Mouse (Mus musculus) midbrain, embryonic 16.5 days (tissue): Measurements from ENCODE around the gene Naxd. TPM values are rescaled to one million over a fixed set of nuclear protein-coding genes. Genes with fewer than 3 reads are reported as not detected.

ENCODE experiments used
- ATAC-seq: fragments of 200-750 bp; cut with Nextera tagmentation; 2 replicates; pipeline ENCODE4 v1.8.0; 2017; ENCODE audit warnings: moderate TSS enrichment
- H3K27ac ChIP-seq: fragments of 300-500 bp; sonication (generic); 2 replicates; pipeline ENCODE4 v1.5.1; 2014; ENCODE audit warnings: mild to moderate bottlenecking, low read length, mixed read lengths
- H3K27me3 ChIP-seq: fragments of 300-500 bp; sonication (generic); 2 replicates; pipeline ENCODE4 v1.6.1; 2014; ENCODE audit warnings: low read depth, low read length, mixed read lengths; ENCODE audit not compliant: control insufficient read depth, insufficient read depth
- H3K36me3 ChIP-seq: fragments of 300-500 bp; sonication (generic); 2 replicates; pipeline ENCODE4 v1.6.1; 2014; ENCODE audit warnings: mild to moderate bottlenecking, low read length, moderate library complexity, mixed read lengths; ENCODE audit not compliant: control insufficient read depth, insufficient read depth
- H3K4me1 ChIP-seq: fragments of 300-500 bp; sonication (generic); 2 replicates; pipeline ENCODE4 v1.6.1; 2014; ENCODE audit warnings: mild to moderate bottlenecking, low read length, mixed read lengths; ENCODE audit not compliant: control insufficient read depth, insufficient read depth
- H3K4me2 ChIP-seq: fragments of 300-500 bp; sonication (generic); 2 replicates; pipeline ENCODE4 v1.6.1; 2014; ENCODE audit warnings: mild to moderate bottlenecking, low read length, mixed read lengths
- H3K4me3 ChIP-seq: fragments of 300-500 bp; sonication (generic); 2 replicates; pipeline ENCODE4 v1.5.1; 2014; ENCODE audit warnings: low read depth, mild to moderate bottlenecking, low read length, moderate library complexity, mixed read lengths
- H3K9ac ChIP-seq: fragments of 300-500 bp; sonication (generic); 2 replicates; pipeline ENCODE4 v1.6.1; 2014; ENCODE audit warnings: low read depth, low read length, mixed read lengths
- H3K9me3 ChIP-seq: fragments of 300-500 bp; sonication (generic); replicated peaks from 2 replicates; pipeline ENCODE4 v1.6.1; 2014; ENCODE audit warnings: mild to moderate bottlenecking, low read length, mixed read lengths; ENCODE audit not compliant: control insufficient read depth, poor library complexity, severe bottlenecking
- WGBS: fragments of 180-500 bp; shearing (Covaris S2); extraction: QIAGEN DNeasy Blood & Tissue Kit; methylation state at CpG from one replicate; pipeline ENCODE4 v1.1.7; 2014; 5-methylcytosine and 5-hydroxymethylcytosine counted together
- polyA plus RNA-seq: library from polyadenylated mRNA; unstranded; fragments of >200 nt; fragmentation: Nextera tagmentation; extraction: Ambion mirVana; gene quantifications from 2 replicates; pipeline ENCODE4 v1.2.1, GENCODE M21; 2015

Naxd gene
- polyA plus RNA-seq, 1 experiment from 2014 or later: 129 TPM

DNA sequence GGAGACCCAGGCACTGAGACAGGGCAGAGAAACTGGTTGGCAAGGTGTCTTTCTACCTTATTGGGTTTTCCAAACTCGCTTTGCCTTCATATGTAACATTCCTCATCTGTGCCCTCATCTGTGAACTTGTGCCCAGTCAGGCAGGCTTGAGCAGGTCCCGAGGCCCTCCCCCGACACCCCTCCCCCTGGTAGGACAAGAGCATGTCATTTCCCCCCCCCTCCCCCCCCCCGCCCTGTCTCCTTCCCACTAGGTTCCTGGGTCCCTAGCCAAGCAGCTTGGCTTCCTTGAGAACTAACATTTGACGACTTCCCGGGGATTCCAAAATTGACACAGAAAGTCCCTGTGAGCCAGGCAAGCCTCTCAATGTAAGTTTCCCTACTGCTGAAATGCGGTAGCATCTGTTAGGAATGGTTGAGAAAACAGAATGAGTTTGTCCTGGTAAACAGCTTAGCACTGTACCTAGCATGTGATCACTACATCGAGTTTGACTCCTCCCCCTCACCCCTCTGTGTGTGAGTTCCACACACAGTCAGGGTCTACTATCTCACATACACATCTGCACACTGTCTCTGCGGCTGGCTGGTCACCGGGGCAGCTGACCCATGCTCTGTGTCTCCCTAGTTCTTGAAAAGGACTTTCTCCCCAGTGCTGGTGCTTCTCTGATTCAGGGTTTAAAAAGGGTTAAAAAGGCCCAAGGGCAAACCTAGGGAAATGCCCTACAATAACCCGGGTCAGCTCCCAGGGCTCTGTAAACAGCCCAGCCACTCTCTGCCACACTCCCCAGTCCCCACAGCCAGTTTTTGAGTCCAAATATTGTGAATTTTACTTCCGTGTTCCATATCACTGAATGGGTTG is 39.1 kb upstream of the Naxd start:
- Histone ChIP-seq H3K4me1 (no peaks in the 10 kb centered on the region), H3K27ac (no peak overlapping the region), H3K9me3 (no peaks in the 10 kb centered on the region), H3K4me2 (no peak overlapping the region), H3K4me3 (no peak overlapping the region), H3K27me3 (no peaks in the 10 kb centered on the region), H3K36me3 (no peaks in the 10 kb centered on the region), H3K9ac (no peak overlapping the region)
- WGBS: 61% methylated on average over 11 of the region's 12 CpGs
- ATAC-seq: no peak

DNA sequence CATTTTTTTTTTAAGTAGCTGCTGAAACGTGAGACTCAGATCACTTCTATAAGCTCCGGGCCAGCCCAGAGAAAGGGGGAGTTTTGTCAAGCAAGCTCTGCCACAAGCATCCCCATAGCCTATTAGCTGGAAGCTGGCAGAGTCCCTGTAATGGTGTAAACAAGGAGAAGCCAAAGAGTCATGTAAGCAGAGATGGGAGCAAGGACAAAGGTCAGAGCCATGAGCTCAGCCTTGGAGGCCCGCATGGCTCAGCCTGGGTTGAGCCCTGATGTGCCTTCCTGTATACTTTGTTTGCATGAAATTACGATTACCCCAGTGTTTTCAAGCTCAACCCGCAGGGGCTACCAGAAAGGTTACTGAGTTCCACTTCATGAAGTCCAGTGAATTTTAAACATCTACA is 38.3 kb upstream of the Naxd start:
- Histone ChIP-seq H3K9me3 (no peaks in the 10 kb centered on the region), H3K27ac (no peak overlapping the region), H3K4me1 (no peaks in the 10 kb centered on the region), H3K9ac (no peak overlapping the region), H3K36me3 (no peaks in the 10 kb centered on the region), H3K4me3 (no peak overlapping the region), H3K27me3 (no peaks in the 10 kb centered on the region), H3K4me2 (no peak overlapping the region)
- no peak for ATAC-seq
- WGBS: 58% methylated on average over 5 of the region's 5 CpGs

DNA sequence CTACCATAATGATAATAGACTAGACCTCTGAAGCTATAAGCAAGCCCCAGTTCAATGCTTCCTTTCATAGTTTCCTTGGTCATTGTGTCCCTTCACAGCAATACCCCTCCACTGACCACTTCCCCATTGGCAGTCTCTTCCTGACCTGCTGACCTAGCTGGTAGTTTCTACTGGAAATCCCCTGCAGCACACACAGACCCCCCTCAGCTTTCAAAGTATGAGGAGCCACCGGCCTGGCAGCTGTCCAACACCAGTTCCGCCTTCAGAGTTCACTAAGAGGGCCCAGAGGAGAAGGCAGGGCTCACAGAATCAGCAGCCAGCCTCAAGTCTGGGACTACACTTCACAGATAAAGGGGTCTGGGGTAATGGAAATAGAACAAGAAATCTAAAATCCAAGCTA is 36.4 kb upstream of the Naxd start:
- no peaks in the 10 kb centered on the region for H3K4me1 ChIP-seq
- H3K9ac ChIP-seq: no peak overlapping the region
- ATAC-seq: no peak
- no peaks in the 10 kb centered on the region for H3K9me3 ChIP-seq
- no peak overlapping the region for H3K4me2 ChIP-seq
- no peak overlapping the region for H3K4me3 ChIP-seq
- no peaks in the 10 kb centered on the region; the same call in 1 of the 2 replicates for H3K27me3 ChIP-seq
- H3K36me3 ChIP-seq: no peaks in the 10 kb centered on the region
- 43% methylated on average over 2 of the region's 2 CpGs for WGBS
- H3K27ac ChIP-seq: no peak overlapping the region

DNA sequence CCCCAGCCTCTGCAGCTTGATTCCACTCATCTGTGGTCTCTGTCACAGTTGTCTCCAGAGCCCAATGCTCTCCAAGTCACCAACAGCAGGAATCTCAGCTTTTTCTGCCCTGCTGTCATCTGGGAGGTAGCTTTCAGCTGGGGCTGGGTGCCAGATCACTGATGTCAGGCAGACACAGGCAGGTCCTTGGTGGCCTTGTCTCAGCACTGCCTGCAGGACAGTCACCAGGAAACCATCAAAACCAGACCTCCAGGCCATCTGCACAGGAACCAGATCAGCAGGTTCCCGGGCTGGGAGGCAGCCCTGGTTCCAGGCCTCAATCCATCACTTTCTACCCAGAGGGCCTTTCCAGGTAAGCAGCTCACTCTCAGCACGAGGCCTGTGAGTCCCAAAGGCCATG is 35.5 kb upstream of the Naxd start:
- Histone ChIP-seq H3K9ac (no peak overlapping the region), H3K4me3 (no peak overlapping the region), H3K27ac (no peak overlapping the region), H3K4me2 (no peak overlapping the region), H3K36me3 (no peaks in the 10 kb centered on the region), H3K9me3 (no peaks in the 10 kb centered on the region), H3K27me3 (no peaks in the 10 kb centered on the region; the same call in 1 of the 2 replicates), H3K4me1 (no peaks in the 10 kb centered on the region)
- no peak for ATAC-seq
- 72% methylated on average over 2 of the region's 2 CpGs for WGBS

DNA sequence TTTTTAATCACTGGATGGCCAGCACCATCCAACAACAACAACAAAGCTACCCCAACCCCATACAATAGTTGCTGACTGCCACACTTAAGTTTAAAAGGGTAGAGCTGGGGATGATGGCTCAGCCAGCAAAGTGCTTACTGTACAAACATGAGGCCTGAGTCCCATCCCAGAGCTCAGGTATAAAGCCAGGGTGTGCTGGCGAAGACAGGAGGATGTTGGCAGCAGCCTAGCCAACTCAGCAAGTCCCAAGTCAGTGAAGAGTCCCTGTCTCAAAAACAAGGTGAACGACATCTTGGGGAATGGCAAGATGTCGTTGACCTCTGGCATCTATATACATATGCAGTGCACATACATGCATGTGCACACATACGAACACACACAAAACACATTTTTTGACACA is 34.7 kb upstream of the Naxd start:
- H3K4me3 ChIP-seq: no peak overlapping the region
- H3K9ac ChIP-seq: no peak overlapping the region
- H3K9me3 ChIP-seq: no peaks in the 10 kb centered on the region
- WGBS: 91% methylated on average over 4 of the region's 4 CpGs
- no peak for ATAC-seq
- no peaks in the 10 kb centered on the region for H3K4me1 ChIP-seq
- no peaks in the 10 kb centered on the region for H3K36me3 ChIP-seq
- no peak overlapping the region for H3K4me2 ChIP-seq
- no peak overlapping the region for H3K27ac ChIP-seq
- H3K27me3 ChIP-seq: no peaks in the 10 kb centered on the region; the same call in 1 of the 2 replicates

DNA sequence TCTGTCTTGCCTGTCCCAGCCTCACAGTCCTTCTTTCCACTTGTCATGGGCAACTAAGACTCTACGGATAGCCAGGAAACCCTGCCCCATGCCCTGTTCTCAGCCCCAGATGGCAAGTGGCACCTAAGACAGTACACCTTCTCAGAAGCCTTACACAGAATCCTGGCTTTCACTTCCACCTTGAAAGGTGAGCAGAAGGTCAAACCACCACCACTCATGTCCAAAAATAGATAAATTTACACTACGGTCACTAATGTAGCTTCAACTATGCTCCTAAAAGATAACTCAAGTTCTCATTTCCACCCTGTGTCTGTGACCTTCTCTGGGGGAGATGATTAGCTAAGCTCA is 33.8 kb upstream of the Naxd start:
- no peak overlapping the region for H3K27ac ChIP-seq
- no peak for ATAC-seq
- no peaks in the 10 kb centered on the region for H3K36me3 ChIP-seq
- H3K4me2 ChIP-seq: no peak overlapping the region
- WGBS: 98% methylated on average over 2 of the region's 2 CpGs
- H3K9ac ChIP-seq: no peak overlapping the region
- no peaks in the 10 kb centered on the region for H3K9me3 ChIP-seq
- no peak overlapping the region for H3K4me3 ChIP-seq
- no peaks in the 10 kb centered on the region for H3K4me1 ChIP-seq
- no peaks in the 10 kb centered on the region; the same call in 1 of the 2 replicates for H3K27me3 ChIP-seq

DNA sequence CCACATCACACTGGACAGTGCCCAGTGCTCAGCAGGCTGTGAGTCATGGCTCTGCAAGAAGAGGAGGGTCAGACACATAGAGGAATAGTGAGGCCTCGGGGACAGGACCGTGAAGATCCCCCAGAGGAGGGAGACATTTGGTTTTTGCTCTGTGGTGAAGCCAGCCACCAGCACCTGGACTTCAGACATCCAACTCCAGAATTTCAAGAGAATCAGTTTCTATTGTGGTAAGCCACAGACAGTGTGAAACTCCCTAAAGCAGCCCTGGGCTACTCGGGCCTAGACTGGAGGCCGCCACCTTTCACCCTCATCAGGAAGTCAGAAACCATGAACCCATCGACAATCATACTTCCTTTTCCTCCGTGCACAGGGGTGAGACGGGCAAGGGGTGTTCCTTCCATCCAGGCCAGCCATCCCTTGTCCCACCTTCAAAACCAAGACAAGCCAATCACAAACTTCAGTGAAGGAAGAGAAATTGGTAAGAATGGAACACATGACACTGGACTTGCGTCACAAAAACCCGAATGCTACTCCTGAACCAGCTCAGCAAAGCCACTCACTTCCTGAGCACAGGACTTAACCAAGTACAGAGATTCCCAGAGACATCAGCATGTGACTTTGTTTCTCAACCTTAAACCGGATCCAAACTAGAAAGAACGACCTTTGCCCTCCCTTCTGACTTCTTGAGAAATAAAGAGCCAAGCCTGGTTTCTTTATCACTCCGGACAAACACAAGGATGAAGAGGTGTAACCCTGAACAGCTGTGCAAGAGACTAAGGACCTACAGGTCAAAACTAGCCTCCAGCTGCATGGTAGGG is 33.2 kb upstream of the Naxd start:
- Histone ChIP-seq H3K27me3 (no peaks in the 10 kb centered on the region; the same call in 1 of the 2 replicates), H3K9me3 (no peaks in the 10 kb centered on the region), H3K4me3 (no peak overlapping the region), H3K27ac (no peak overlapping the region), H3K9ac (no peak overlapping the region), H3K4me2 (no peak overlapping the region), H3K4me1 (no peaks in the 10 kb centered on the region), H3K36me3 (no peaks in the 10 kb centered on the region)
- no peak for ATAC-seq
- WGBS: 87% methylated on average over 12 of the region's 12 CpGs

DNA sequence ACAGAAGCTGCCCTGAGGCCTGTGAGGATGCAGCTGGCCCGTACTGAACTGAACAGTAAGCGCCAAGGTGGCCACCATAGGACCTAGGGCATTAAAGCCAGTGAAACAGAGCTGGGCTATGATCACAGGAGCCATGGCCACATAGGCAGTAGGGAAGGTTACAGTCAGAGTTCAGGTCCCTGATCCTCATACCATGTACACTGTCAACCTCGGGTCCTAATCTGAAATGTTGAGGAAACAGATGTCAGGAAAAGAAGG is 32.7 kb upstream of the Naxd start:
- H3K4me3 ChIP-seq: no peak overlapping the region
- H3K36me3 ChIP-seq: no peaks in the 10 kb centered on the region
- no peaks in the 10 kb centered on the region; the same call in 1 of the 2 replicates for H3K27me3 ChIP-seq
- H3K4me1 ChIP-seq: no peaks in the 10 kb centered on the region
- WGBS: 86% methylated on average over 3 of the region's 3 CpGs
- ATAC-seq: no peak
- H3K9me3 ChIP-seq: no peaks in the 10 kb centered on the region
- H3K4me2 ChIP-seq: no peak overlapping the region
- no peak overlapping the region for H3K27ac ChIP-seq
- no peak overlapping the region for H3K9ac ChIP-seq

DNA sequence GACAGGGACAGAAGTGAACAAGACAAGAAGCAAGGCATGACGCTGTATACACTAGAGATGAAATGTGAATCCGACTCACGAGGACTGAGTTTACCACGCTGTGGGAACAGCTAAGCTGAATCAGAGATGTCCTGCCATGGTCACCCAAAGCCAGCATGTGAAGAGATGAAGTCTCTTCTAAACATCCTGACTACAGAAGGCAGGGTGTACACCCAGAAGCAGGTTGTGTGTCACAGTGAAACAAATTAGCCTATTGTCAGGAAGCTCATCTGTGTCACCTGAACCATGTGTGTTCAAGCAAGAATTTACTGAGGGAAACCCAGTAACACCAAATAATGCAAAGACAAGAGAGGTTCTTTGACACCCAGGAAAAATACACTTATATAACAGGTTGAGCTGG is 31.7 kb upstream of the Naxd start:
- Histone ChIP-seq H3K27ac (no peak overlapping the region), H3K27me3 (no peaks in the 10 kb centered on the region; the same call in 1 of the 2 replicates), H3K4me2 (no peak overlapping the region), H3K9ac (no peak overlapping the region), H3K4me1 (no peaks in the 10 kb centered on the region), H3K9me3 (no peaks in the 10 kb centered on the region), H3K36me3 (no peaks in the 10 kb centered on the region), H3K4me3 (no peak overlapping the region)
- no peak for ATAC-seq
- WGBS: 91% methylated on average over 4 of the region's 4 CpGs
